Mouse (Mus musculus): ENCODE measurements around the gene Ghitm. TPM values are rescaled to one million over a fixed set of nuclear protein-coding genes. Genes with fewer than 3 reads are reported as not detected.

Gene Ghitm
- 321 TPM for polyA plus RNA-seq (2017; shearing (Covaris generic))

DNA sequence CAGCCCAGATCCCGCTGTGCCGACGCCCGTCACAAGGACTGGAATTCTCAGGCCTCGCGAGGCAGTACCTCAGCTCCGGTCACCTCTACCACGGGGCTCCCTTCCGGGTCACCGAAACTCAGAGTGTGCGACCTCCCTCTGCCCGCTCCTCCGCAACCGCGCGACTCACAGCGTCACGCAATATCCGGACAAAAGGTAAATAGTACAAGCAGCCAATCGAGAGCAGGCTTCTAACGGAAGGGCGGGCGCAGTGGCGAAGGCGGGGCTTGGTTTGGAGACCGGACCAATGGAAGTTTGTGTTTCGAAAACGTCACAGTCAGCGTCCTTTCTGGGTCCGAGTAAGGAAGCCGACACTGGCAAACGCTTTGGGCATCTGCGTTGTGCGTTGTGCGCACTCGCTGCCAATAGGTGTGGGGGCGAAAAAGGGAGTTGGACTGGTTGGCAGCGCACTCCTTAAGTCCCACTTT is at the start of gene Ghitm:
TSS of gene Ghitm (minus strand) at position 146 of the 467 bp plus-strand sequence.

DNA sequence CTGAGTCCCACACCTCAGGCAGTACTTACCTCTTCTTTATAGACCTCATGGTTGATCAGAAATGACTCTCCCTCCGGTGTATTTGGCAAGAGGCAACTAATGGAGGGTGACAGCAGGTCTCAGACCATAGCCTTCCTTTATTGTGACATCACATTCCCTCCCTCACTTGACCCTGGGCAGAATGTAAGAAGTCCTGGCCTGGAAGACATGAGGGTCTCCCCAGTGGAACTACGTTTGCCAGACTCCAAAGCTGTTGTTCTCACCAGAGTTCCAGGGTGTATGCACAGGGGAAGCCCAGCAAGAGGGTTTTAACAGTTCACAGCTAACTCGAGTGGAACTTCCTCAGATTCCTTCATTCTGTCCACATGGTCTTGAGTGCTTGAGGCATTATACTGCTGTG is 21.1 kb downstream of the Ghitm start, which contains the start of gene 2610528A11Rik:
TSS of gene 2610528A11Rik (minus strand) at position 101 of the 400 bp plus-strand sequence.

DNA sequence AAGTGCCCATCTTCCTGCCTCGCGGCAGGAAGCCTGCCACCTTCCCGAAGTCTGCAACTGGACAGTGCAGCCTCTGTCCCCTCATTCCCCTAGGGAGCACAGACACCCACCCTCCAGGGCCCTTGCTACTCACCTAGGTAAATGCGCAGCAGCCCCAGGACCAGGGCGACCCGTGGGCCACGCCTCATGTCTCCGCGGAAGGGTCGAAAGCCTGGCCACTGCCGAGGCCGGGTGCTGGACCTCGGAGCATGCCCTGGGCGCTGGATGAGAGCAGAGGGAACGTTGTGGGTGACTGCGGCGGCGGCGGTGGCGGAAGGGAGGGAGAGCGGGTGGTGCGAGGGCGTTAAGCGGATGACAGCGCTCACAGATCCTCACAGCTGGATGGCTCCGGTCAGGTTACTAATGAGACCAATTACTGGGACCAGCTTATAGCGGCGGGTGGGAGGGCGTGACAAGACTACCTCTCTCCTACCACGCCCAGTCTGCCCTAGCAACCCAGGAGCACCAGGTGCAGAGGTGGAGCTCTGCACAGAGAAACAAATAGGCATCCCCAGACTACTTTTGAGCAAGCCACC is 37.0 kb downstream of the Ghitm start, which contains the start of gene Cdhr1:
TSS of gene Cdhr1 (minus strand) at position 392 of the 575 bp plus-strand sequence.

Other genes starting within 250 kb of the Ghitm start
- 48.0 TPM for gene Ccser2, start 166.5 kb downstream of the Ghitm start, polyA plus RNA-seq (2017; shearing (Covaris generic))
- gene Rgr, start 86.3 kb downstream of the Ghitm start, polyA plus RNA-seq (2017; shearing (Covaris generic)) = 0.06 TPM
- gene Lrit1, start 80.4 kb downstream of the Ghitm start, polyA plus RNA-seq (2017; shearing (Covaris generic)) = not detected
- gene Lrit2, start 67.3 kb downstream of the Ghitm start, polyA plus RNA-seq (2017; shearing (Covaris generic)) = not detected
- not detected for gene Cdhr1, start 36.9 kb downstream of the Ghitm start, polyA plus RNA-seq (2017; shearing (Covaris generic))
- gene 2610528A11Rik, start 21.2 kb downstream of the Ghitm start, polyA plus RNA-seq (2017; shearing (Covaris generic)) = not detected

Data from inflammation-experienced regulatory T-cells, adult 16 weeks (primary cell).